Mouse (Mus musculus): Measurements from ENCODE around the gene Mmp11. TPM values are rescaled to one million over a fixed set of nuclear protein-coding genes. Genes with fewer than 3 reads are reported as not detected.

The Mmp11 gene
- polyA plus RNA-seq, 1 experiment from 2014 or later = 51.2 TPM

DNA sequence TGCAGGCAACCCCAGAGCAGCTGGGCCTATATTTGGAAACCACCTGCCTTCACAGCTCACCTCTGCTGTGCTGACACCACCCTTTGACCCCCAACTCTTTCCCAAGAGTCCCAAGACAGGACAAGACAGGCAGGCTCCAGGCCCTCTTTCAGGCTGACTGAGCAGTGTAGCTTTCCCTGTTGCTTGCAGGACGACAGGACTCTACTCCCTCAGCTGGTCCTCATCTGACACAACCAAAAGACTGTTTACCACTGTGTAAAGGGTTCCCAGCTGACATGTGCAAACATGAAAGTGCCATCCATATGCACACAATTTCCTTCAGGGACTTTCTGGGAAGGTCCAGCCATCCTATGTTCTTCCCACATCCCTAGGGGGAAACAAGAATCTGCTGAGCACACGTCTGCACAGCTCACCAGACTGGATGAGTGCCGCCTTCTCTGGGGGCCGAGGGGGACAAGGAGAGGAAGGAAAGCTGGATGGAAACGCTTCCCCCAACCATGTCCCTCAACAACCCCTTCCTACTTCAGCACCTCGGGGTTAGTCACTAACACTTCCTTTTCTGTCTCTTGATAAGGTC lies 23.2 kb downstream of the Mmp11 start:
- 78% methylated on average over 6 of the region's 6 CpGs for WGBS
- no peak for ATAC-seq (ENCODE audit: low FRiP score, low read depth)
- peaks cover 69% of the 10 kb centered on the region for H3K36me3 ChIP-seq
- H3K9me3 ChIP-seq = no peaks in the 10 kb centered on the region
- no peak overlapping the region for H3K9ac ChIP-seq
- H3K4me2 ChIP-seq (replicated peaks) = no peak overlapping the region
- peaks cover 4% of the 10 kb centered on the region; the same call in 1 of the 2 replicates for H3K4me1 ChIP-seq
- H3K27me3 ChIP-seq (replicated peaks) = no peaks in the 10 kb centered on the region
- H3K4me3 ChIP-seq = no peak overlapping the region
- no peak overlapping the region for H3K27ac ChIP-seq

DNA sequence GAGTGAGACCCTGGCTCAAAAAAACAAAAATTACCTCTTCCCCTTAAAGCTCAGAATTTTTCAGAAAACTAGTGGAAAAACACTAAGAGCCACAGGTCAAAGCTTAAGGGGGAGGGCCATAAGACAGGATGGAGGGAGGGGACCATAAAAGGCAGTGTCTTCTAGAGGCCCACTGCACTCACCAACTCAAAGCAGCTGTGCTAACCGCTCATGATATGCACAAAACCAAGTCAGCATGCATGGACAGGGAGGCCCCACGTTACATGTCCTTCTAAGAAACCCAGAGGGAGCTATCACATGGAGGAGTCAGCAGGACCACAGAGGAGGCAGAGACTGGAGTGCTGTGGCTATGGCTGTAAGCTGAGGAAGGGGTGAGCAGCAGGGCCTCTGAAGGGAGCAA lies 25.6 kb downstream of the Mmp11 start:
- Histone ChIP-seq H3K9me3 (no peaks in the 10 kb centered on the region), H3K4me3 (no peak overlapping the region), H3K4me2 (replicated peaks) (no peak overlapping the region), H3K36me3 (peaks cover 81% of the 10 kb centered on the region), H3K27ac (no peak overlapping the region), H3K4me1 (no peaks in the 10 kb centered on the region), H3K9ac (no peak overlapping the region), H3K27me3 (replicated peaks) (no peaks in the 10 kb centered on the region)
- 88% methylated on average over 2 of the region's 2 CpGs for WGBS
- ATAC-seq (ENCODE audit: low FRiP score, low read depth) = no peak

DNA sequence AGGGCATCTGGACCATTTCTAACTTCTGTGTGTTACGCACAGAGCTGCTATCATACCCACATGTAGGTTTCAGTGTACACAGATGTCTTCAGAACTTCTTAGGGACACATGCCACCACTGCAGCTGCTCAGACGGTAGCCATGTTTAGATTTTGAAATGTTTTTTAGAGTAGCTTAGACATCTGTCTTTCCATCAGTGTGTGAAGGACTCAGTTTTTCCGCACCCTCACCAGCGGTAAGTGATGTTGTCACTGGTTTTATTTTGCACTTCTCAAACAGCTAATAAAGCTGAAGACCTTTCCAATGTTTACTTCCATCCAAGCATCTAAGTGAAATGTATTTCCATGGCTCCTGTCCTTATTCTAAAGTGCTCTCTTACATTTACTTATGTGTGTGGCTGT lies 29.4 kb downstream of the Mmp11 start:
- no peaks in the 10 kb centered on the region for H3K4me1 ChIP-seq
- H3K36me3 ChIP-seq = peaks cover 92% of the 10 kb centered on the region
- no peak overlapping the region for H3K9ac ChIP-seq
- H3K4me2 ChIP-seq (replicated peaks) = no peak overlapping the region
- H3K27me3 ChIP-seq (replicated peaks) = no peaks in the 10 kb centered on the region
- no peaks in the 10 kb centered on the region for H3K9me3 ChIP-seq
- H3K27ac ChIP-seq = no peak overlapping the region
- no peak for ATAC-seq (ENCODE audit: low FRiP score, low read depth)
- WGBS = 97% methylated on average over 4 of the region's 4 CpGs
- no peak overlapping the region for H3K4me3 ChIP-seq

DNA sequence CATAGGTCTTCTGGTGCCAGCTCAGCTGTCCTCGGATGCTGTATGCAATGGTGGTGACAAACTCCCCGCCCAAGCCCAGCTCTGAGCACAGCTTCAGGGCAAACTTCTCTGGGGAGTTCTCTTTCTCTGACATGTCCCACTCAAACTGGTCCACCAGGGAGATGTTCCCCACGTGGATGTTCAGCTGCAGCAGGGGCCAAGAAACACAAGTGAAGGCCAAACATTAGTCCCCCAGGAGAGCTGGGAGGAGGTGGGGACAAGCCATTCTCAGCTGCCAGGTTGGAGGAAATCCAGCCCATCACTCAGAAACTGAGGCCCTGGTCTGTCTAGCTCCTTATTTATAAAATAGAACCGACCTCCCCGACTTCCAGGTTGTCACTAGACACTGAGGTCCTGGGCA lies 31.9 kb downstream of the Mmp11 start:
- no peak overlapping the region for H3K9ac ChIP-seq
- H3K9me3 ChIP-seq = no peaks in the 10 kb centered on the region
- WGBS = 91% methylated on average over 5 of the region's 5 CpGs
- H3K27me3 ChIP-seq (replicated peaks) = no peaks in the 10 kb centered on the region
- no peak overlapping the region for H3K4me2 ChIP-seq (replicated peaks)
- H3K4me1 ChIP-seq = no peaks in the 10 kb centered on the region
- no peak overlapping the region for H3K27ac ChIP-seq
- H3K36me3 ChIP-seq = peaks cover 90% of the 10 kb centered on the region
- ATAC-seq (ENCODE audit: low FRiP score, low read depth) = no peak
- no peak overlapping the region for H3K4me3 ChIP-seq

DNA sequence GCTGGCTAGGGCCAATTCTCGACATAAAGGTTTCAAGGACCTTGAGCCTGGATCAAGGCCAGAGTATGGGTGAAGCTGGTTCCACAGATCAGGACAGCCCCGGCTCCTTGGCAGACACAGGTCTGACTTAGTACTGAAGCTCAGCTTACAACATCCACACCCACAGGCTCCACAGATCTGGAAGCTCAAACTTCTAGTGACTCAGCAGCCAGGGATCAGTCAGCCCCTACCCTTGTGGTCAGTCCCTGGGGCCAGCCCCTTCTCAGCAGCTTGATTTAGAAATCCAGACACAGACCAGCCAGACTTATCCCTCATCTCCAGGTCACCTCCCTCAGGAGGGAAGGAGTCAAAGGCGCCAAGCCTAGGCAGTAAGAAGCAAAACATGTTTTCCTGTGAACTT lies 37.5 kb downstream of the Mmp11 start:
- no peaks in the 10 kb centered on the region for H3K27me3 ChIP-seq (replicated peaks)
- H3K4me3 ChIP-seq = no peak overlapping the region
- H3K36me3 ChIP-seq = peaks cover 87% of the 10 kb centered on the region
- H3K27ac ChIP-seq = no peak overlapping the region
- H3K9ac ChIP-seq = no peak overlapping the region
- no peak for ATAC-seq (ENCODE audit: low FRiP score, low read depth)
- H3K4me2 ChIP-seq (replicated peaks) = no peak overlapping the region
- 76% methylated on average over 3 of the region's 3 CpGs for WGBS
- H3K9me3 ChIP-seq = no peaks in the 10 kb centered on the region
- H3K4me1 ChIP-seq = peaks cover 6% of the 10 kb centered on the region; the same call in 1 of the 2 replicates

DNA sequence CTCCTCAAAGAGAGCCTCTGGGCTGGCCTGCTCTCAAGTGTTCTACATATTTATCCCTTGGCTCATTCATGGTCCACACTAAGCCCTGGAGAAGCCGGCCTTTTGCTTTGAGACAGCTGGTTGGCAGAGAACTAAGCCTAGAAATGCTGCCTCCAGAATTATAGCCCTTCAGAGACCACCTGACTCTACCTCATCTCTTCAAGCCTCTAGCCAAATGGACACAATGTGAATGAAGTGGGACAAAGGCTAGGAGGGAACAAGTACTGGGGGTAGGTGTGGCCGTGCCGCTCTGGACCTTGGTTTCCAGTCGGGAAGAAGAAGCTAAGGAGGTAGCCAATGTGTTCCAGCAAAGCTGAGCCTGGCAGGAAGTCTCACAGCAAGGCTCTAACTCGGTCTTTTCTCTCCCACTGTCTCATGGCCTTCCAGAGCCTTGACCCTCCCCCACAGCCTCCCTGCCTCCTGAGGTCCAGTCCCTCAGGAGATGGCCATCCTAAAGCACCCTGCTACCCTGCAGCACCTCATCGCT lies 38.2 kb downstream of the Mmp11 start:
- no peak overlapping the region for H3K4me3 ChIP-seq
- WGBS = 78% methylated on average over 6 of the region's 6 CpGs
- peaks cover 80% of the 10 kb centered on the region for H3K36me3 ChIP-seq
- H3K9me3 ChIP-seq = no peaks in the 10 kb centered on the region
- H3K4me2 ChIP-seq (replicated peaks) = no peak overlapping the region
- ATAC-seq (ENCODE audit: low FRiP score, low read depth) = no peak
- H3K27me3 ChIP-seq (replicated peaks) = no peaks in the 10 kb centered on the region
- H3K27ac ChIP-seq = no peak overlapping the region
- peaks cover 13% of the 10 kb centered on the region for H3K4me1 ChIP-seq
- H3K9ac ChIP-seq = no peak overlapping the region

DNA sequence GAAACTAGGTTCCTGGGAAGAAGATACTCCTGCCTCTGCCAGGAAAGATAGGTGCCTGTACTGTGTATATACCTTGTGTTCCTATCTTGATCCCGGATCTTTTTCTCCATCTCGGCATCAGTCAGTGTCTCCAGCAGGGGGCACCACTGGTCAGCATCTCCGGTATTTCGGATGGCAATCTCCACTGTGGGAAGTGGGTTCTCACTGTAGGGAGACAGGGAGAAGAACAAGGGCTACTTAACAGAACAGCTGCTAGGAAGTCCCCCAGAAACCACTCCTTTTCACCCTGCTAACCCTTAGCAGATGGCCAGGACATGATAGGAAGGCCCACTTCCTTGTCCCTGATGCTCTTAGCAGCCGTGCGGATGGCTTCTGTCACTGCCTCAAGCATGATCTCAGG lies 38.9 kb downstream of the Mmp11 start:
- peaks cover 13% of the 10 kb centered on the region for H3K4me1 ChIP-seq
- peaks cover 72% of the 10 kb centered on the region for H3K36me3 ChIP-seq
- 46% methylated on average over 6 of the region's 6 CpGs for WGBS
- no peak for ATAC-seq (ENCODE audit: low FRiP score, low read depth)
- no peak overlapping the region for H3K4me3 ChIP-seq
- no peak overlapping the region for H3K9ac ChIP-seq
- no peak overlapping the region for H3K4me2 ChIP-seq (replicated peaks)
- H3K27me3 ChIP-seq (replicated peaks) = no peaks in the 10 kb centered on the region
- no peaks in the 10 kb centered on the region for H3K9me3 ChIP-seq
- no peak overlapping the region for H3K27ac ChIP-seq

DNA sequence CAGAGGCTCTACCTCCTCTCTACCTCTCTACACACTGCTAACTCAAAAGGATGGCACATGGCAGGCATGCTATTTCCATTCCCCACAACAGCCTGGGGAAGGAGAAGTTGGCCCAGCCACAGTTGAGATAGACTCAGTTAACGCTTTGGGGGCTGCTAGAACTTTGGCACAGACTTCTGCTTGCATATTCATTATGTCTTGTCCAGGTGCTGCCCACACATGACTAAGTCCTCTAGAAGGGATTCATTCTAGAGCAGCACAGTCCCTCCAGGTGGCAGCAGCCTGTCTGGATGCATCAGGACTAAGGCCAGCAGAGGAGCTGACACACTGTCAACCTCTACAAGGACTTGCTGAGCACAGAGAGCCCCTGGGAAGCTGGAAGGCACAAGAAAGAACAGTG lies 40.1 kb downstream of the Mmp11 start:
- Histone ChIP-seq H3K4me1 (peaks cover 13% of the 10 kb centered on the region), H3K27ac (no peak overlapping the region; the same call in 1 of the 2 replicates), H3K4me2 (replicated peaks) (no peak overlapping the region), H3K9ac (no peak overlapping the region), H3K36me3 (peaks cover 61% of the 10 kb centered on the region), H3K9me3 (no peaks in the 10 kb centered on the region), H3K4me3 (no peak overlapping the region), H3K27me3 (replicated peaks) (no peaks in the 10 kb centered on the region)
- no peak for ATAC-seq (ENCODE audit: low FRiP score, low read depth)
- 90% methylated on average over 1 of the region's 1 CpGs for WGBS

DNA sequence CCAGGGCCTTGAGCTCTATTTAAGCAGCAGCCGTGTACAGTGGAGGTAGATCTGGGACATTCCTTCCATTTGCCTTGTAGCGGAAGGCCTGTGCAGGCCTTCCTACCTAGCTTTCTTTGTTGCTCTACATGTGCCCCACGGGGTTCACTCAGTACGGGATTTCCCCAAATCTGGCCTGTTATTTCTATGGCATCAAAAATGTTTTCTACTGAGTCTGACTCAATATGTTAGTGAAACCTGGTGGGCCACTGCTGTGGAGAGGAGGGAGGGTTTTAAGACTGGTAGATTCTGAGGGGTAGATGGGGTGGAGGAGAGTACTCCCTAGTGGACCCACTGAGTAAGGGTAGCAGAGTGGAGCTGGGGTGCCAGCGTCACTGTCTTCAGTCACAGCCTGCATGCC lies 40.6 kb downstream of the Mmp11 start:
- ATAC-seq (ENCODE audit: low FRiP score, low read depth) = no peak
- Histone ChIP-seq H3K4me2 (replicated peaks) (no peak overlapping the region), H3K27ac (no peak overlapping the region), H3K27me3 (replicated peaks) (no peaks in the 10 kb centered on the region), H3K4me1 (peaks cover 13% of the 10 kb centered on the region), H3K9ac (no peak overlapping the region), H3K36me3 (peaks cover 58% of the 10 kb centered on the region), H3K9me3 (no peaks in the 10 kb centered on the region), H3K4me3 (no peak overlapping the region)
- WGBS = 93% methylated on average over 5 of the region's 5 CpGs

DNA sequence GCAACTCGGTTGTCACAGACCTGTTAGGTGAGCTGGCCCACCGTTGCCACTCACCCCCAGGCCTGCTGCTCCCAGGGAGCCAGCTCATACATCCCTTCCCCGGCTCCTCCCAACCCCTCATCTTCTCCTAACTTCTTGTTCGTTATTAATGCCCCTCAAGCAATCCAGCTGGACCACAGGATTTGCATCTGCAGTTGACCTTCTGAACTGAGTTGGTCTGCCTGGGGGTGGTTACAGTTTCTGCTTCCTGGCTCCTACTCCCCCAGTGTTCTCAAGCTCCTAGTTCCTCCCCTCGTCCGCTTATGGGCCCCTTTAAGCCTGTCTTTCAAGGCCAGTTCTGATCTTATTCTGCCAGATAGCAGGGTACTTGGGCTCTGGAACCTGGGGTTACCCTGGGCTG lies 41.7 kb downstream of the Mmp11 start:
- Histone ChIP-seq H3K4me2 (replicated peaks) (no peak overlapping the region), H3K36me3 (peaks cover 48% of the 10 kb centered on the region), H3K4me1 (peaks cover 13% of the 10 kb centered on the region), H3K27ac (no peak overlapping the region), H3K9ac (no peak overlapping the region), H3K9me3 (no peaks in the 10 kb centered on the region), H3K27me3 (replicated peaks) (no peaks in the 10 kb centered on the region), H3K4me3 (no peak overlapping the region)
- no peak for ATAC-seq (ENCODE audit: low FRiP score, low read depth)
- 81% methylated on average over 6 of the region's 6 CpGs for WGBS

DNA sequence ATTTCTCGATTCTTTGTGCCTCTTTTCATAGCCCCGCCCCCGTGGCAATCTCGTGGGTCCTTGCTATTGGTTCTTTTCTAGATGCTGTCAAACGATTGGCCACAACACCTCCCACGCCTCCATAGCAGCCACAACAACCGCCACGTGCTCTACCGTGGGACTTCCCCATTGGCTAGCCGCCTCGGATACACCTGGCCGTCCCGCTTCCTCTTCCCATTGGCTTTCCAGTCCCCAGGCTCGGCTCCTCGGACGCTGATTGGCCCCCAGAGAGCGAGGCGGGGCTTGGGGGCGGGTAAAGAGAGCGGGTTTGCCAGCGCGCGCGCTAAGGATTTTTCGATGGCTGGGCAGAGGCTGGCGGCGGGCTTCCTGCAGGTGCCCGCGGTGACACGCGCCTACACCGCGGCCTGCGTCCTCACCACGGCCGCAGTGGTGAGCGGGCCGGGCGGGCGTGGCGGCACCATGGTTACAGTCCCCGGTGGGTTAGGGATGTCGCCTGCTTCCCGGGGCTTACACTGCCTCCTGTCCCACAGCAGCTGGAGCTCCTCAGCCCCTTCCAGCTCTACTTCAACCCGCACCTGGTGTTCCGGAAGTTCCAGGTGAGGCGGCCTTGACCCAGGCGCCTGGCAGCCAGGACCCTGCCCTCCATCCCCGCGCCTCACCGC lies 43.1 kb downstream of the Mmp11 start, which contains the start of gene Derl3:
Gene Derl3 (plus strand): TSS at position 325 of the 662 bp plus-strand sequence.
- peak; percentile 99 for ATAC-seq (ENCODE audit: low FRiP score, low read depth)
- no peak within 1 kb of the TSS for H3K27ac ChIP-seq

DNA sequence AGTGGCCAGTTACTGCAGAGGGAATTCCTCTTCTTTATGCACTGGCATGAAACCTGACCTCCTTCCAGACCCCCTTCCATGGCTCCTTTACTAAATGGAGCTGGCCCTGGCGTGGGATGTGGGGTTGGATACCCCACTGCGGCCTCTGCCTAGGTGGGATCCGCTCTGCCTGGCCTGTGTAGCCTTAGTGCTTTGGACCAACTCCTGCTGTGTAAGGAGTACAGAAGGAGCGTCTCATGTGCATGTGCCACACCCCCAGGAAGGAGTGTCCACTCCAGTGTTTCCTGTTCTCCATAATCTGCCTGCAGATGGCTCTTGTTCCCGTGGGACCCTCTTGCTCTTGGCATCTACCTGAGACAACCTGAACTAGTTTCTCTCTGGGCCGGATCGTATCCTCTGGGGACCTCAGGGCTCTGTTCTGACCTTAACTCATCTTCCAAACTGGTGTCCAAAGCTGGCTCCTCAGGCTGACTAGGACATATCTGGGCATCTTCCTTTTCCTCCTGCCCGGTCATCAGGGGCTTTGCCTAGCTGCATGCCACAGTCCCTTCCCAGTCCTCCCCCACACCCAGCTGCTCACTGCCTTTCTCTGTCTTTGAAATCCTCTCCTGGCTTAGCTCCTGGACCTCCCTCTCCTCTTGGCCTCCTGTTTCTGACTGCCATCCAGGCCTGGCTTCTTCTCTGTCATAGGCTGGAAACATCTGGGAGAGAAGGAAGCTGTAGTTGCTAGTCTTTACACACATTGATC lies 46.7 kb downstream of the Mmp11 start:
- H3K9ac ChIP-seq = no peak overlapping the region
- H3K4me3 ChIP-seq = no peak overlapping the region
- no peak for ATAC-seq (ENCODE audit: low FRiP score, low read depth)
- WGBS = 53% methylated on average over 8 of the region's 8 CpGs
- no peaks in the 10 kb centered on the region for H3K9me3 ChIP-seq
- H3K27me3 ChIP-seq (replicated peaks) = no peaks in the 10 kb centered on the region
- H3K4me1 ChIP-seq = peaks cover 8% of the 10 kb centered on the region
- H3K27ac ChIP-seq = no peak overlapping the region
- H3K4me2 ChIP-seq (replicated peaks) = no peak overlapping the region
- H3K36me3 ChIP-seq = 0 out of 2 replicates have a peak, but pooled peaks cover 5% of the 10 kb centered on the region

More for the DNA sequence above, 43.1 kb downstream of the Mmp11 start, which contains the start of gene Derl3:
- Histone ChIP-seq H3K27me3 (replicated peaks) (no peaks in the 10 kb centered on the region), H3K9me3 (no peaks in the 10 kb centered on the region), H3K9ac (peak within 1 kb of the TSS; percentile 49), H3K4me3 (peak within 1 kb of the TSS; percentile 37), H3K36me3 (peaks cover 34% of the 10 kb centered on the region), H3K4me2 (replicated peaks) (peak within 1 kb of the TSS; percentile 89), H3K4me1 (peaks cover 12% of the 10 kb centered on the region)
- 1% methylated on average over 51 of the region's 51 CpGs for WGBS

Data from neural tube, embryonic 12.5 days (tissue).